Mouse (Mus musculus) liver, adult 2 months (tissue): ENCODE measurements around the gene Abhd17b.

Source experiments
- CTCF ChIP-seq: fragments of 200-500 bp; IDR thresholded peaks from 2 replicates; pipeline ENCODE4 v1.5.1; 2011; ENCODE audit warnings: low read depth, low read length, control low read depth
- POLR2A ChIP-seq: fragments of 200-500 bp; IDR thresholded peaks from 2 replicates; pipeline ENCODE4 v1.6.1; 2011; ENCODE audit warnings: low read length, control low read depth; ENCODE audit not compliant: insufficient read depth; ENCODE audit errors: extremely low read depth

- no peak for TF ChIP-seq POLR2A
- no peak for TF ChIP-seq CTCF
Measured at GRCm38 (mm10) chr19:21654788-21655187, 1.8 kb downstream of the Abhd17b start.
